Mouse (Mus musculus): ENCODE data around the gene Actrt2. TPM values are rescaled to one million over a fixed set of nuclear protein-coding genes. Genes with fewer than 3 reads are reported as not detected.

Actrt2 gene
- polyA plus RNA-seq, 1 experiment from 2014 or later, result not detected

- 47% methylated on average over 8 of the region's 8 CpGs for WGBS
- Histone ChIP-seq H3K4me2 (ENCODE audit: low read length) (no peak overlapping the region), H3K27ac (replicated peaks in 1 of 2; ENCODE audit: control insufficient read depth in 1 of 2, insufficient read depth in 1 of 2, low read depth in 2 of 2, low read length in 2 of 2) (no peak overlapping the region), H3K36me3 (ENCODE audit: control insufficient read depth, insufficient read depth, low read length) (no peaks in the 10 kb centered on the region), H3K4me1 (ENCODE audit: control insufficient read depth in 2 of 2, insufficient read depth in 2 of 2, low read length in 2 of 2) (peaks cover 25 to 36% of the 10 kb centered on the region in 2 experiments), H3K27me3 (ENCODE audit: control insufficient read depth, insufficient read depth, low read length) (no peaks in the 10 kb centered on the region), H3K9me3 (ENCODE audit: control insufficient read depth, low read length) (no peaks in the 10 kb centered on the region), H3K4me3 (ENCODE audit: control insufficient read depth in 1 of 2, insufficient read depth in 1 of 2, low read depth in 1 of 2, low read length in 2 of 2) (no peak overlapping the region), H3K9ac (ENCODE audit: low read length) (no peak overlapping the region)
- no peak for ATAC-seq (ENCODE audit: insufficient number of reproducible peaks, insufficient read depth, low FRiP score, low read depth)
Measured at GRCm38 (mm10) chr4:154699236-154699635, 31.6 kb upstream of the Actrt2 start.

DNA sequence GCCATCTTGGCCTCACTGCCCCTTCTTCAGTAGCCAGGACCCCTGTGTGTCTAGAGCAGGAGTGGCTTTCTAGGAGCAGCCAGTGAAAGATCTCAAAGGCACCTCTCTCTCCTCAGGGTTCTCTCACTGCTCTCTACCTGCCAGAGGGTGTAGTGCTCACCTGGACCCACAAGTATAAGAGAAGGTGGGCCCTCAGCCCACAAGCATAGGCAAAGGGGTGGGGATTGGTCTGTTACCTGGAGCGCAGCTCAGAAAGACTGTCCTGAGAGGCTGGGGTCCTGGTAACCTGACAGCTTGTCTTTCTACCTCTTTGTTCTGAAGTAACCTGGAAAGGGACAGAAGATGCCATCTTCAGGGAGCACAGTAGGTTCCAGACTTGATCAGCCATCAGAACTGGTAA lies 31.0 kb upstream of the Actrt2 start:
- Histone ChIP-seq H3K27me3 (ENCODE audit: control insufficient read depth, insufficient read depth, low read length) (no peaks in the 10 kb centered on the region), H3K9ac (ENCODE audit: low read length) (no peak overlapping the region), H3K4me2 (ENCODE audit: low read length) (no peak overlapping the region), H3K4me1 (ENCODE audit: control insufficient read depth in 2 of 2, insufficient read depth in 2 of 2, low read length in 2 of 2) (peaks cover 25 to 36% of the 10 kb centered on the region in 2 experiments), H3K36me3 (ENCODE audit: control insufficient read depth, insufficient read depth, low read length) (no peaks in the 10 kb centered on the region), H3K9me3 (ENCODE audit: control insufficient read depth, low read length) (no peaks in the 10 kb centered on the region), H3K27ac (replicated peaks in 1 of 2; ENCODE audit: control insufficient read depth in 1 of 2, insufficient read depth in 1 of 2, low read depth in 2 of 2, low read length in 2 of 2) (no peak overlapping the region), H3K4me3 (ENCODE audit: control insufficient read depth in 1 of 2, insufficient read depth in 1 of 2, low read depth in 1 of 2, low read length in 2 of 2) (no peak overlapping the region)
- ATAC-seq (ENCODE audit: insufficient number of reproducible peaks, insufficient read depth, low FRiP score, low read depth), result no peak
- WGBS, result 100% methylated on average over 1 of the region's 1 CpGs

- no peak for ATAC-seq (ENCODE audit: insufficient number of reproducible peaks, insufficient read depth, low FRiP score, low read depth)
- H3K4me3 ChIP-seq (ENCODE audit: control insufficient read depth in 1 of 2, insufficient read depth in 1 of 2, low read depth in 1 of 2, low read length in 2 of 2), result no peak overlapping the region
- H3K9ac ChIP-seq (ENCODE audit: low read length), result no peak overlapping the region
- peaks cover 25 to 36% of the 10 kb centered on the region in 2 experiments for H3K4me1 ChIP-seq (ENCODE audit: control insufficient read depth in 2 of 2, insufficient read depth in 2 of 2, low read length in 2 of 2)
- H3K4me2 ChIP-seq (ENCODE audit: low read length), result no peak overlapping the region
- H3K27ac ChIP-seq (replicated peaks in 1 of 2; ENCODE audit: control insufficient read depth in 1 of 2, insufficient read depth in 1 of 2, low read depth in 2 of 2, low read length in 2 of 2), result no peak overlapping the region
- 90% methylated on average over 16 of the region's 16 CpGs for WGBS
- no peaks in the 10 kb centered on the region for H3K36me3 ChIP-seq (ENCODE audit: control insufficient read depth, insufficient read depth, low read length)
- H3K27me3 ChIP-seq (ENCODE audit: control insufficient read depth, insufficient read depth, low read length), result no peaks in the 10 kb centered on the region
- no peaks in the 10 kb centered on the region for H3K9me3 ChIP-seq (ENCODE audit: control insufficient read depth, low read length)
Measured at GRCm38 (mm10) chr4:154698021-154698590, 30.4 kb upstream of the Actrt2 start.

GRCm38 (mm10) chr4:154697476-154697875 lies 29.8 kb upstream of the Actrt2 start:
- Histone ChIP-seq H3K9me3 (ENCODE audit: control insufficient read depth, low read length) (no peaks in the 10 kb centered on the region), H3K4me3 (ENCODE audit: control insufficient read depth in 1 of 2, insufficient read depth in 1 of 2, low read depth in 1 of 2, low read length in 2 of 2) (no peak overlapping the region), H3K27ac (replicated peaks in 1 of 2; ENCODE audit: control insufficient read depth in 1 of 2, insufficient read depth in 1 of 2, low read depth in 2 of 2, low read length in 2 of 2) (no peak overlapping the region), H3K9ac (ENCODE audit: low read length) (no peak overlapping the region), H3K4me2 (ENCODE audit: low read length) (no peak overlapping the region), H3K4me1 (ENCODE audit: control insufficient read depth in 2 of 2, insufficient read depth in 2 of 2, low read length in 2 of 2) (peaks cover 25 to 36% of the 10 kb centered on the region in 2 experiments), H3K36me3 (ENCODE audit: control insufficient read depth, insufficient read depth, low read length) (no peaks in the 10 kb centered on the region), H3K27me3 (ENCODE audit: control insufficient read depth, insufficient read depth, low read length) (no peaks in the 10 kb centered on the region)
- WGBS, result 81% methylated on average over 5 of the region's 5 CpGs
- no peak for ATAC-seq (ENCODE audit: insufficient number of reproducible peaks, insufficient read depth, low FRiP score, low read depth)

- Histone ChIP-seq H3K9ac (ENCODE audit: low read length) (no peak overlapping the region), H3K27ac (replicated peaks in 1 of 2; ENCODE audit: control insufficient read depth in 1 of 2, insufficient read depth in 1 of 2, low read depth in 2 of 2, low read length in 2 of 2) (no peak overlapping the region), H3K9me3 (ENCODE audit: control insufficient read depth, low read length) (no peaks in the 10 kb centered on the region), H3K36me3 (ENCODE audit: control insufficient read depth, insufficient read depth, low read length) (no peaks in the 10 kb centered on the region), H3K4me2 (ENCODE audit: low read length) (no peak overlapping the region), H3K4me1 (ENCODE audit: control insufficient read depth in 2 of 2, insufficient read depth in 2 of 2, low read length in 2 of 2) (peaks cover 25 to 36% of the 10 kb centered on the region in 2 experiments), H3K4me3 (ENCODE audit: control insufficient read depth in 1 of 2, insufficient read depth in 1 of 2, low read depth in 1 of 2, low read length in 2 of 2) (no peak overlapping the region), H3K27me3 (ENCODE audit: control insufficient read depth, insufficient read depth, low read length) (no peaks in the 10 kb centered on the region)
- ATAC-seq (ENCODE audit: insufficient number of reproducible peaks, insufficient read depth, low FRiP score, low read depth), result no peak
- WGBS, result 67% methylated on average over 5 of the region's 5 CpGs
Measured at GRCm38 (mm10) chr4:154696552-154696951, 28.9 kb upstream of the Actrt2 start.

GRCm38 (mm10) chr4:154696146-154696545 lies 28.5 kb upstream of the Actrt2 start:
- no peaks in the 10 kb centered on the region for H3K36me3 ChIP-seq (ENCODE audit: control insufficient read depth, insufficient read depth, low read length)
- no peaks in the 10 kb centered on the region for H3K9me3 ChIP-seq (ENCODE audit: control insufficient read depth, low read length)
- H3K27me3 ChIP-seq (ENCODE audit: control insufficient read depth, insufficient read depth, low read length), result no peaks in the 10 kb centered on the region
- H3K4me1 ChIP-seq (ENCODE audit: control insufficient read depth in 2 of 2, insufficient read depth in 2 of 2, low read length in 2 of 2), result peaks cover 22 to 32% of the 10 kb centered on the region in 2 experiments
- H3K4me2 ChIP-seq (ENCODE audit: low read length), result no peak overlapping the region
- H3K27ac ChIP-seq (replicated peaks in 1 of 2; ENCODE audit: control insufficient read depth in 1 of 2, insufficient read depth in 1 of 2, low read depth in 2 of 2, low read length in 2 of 2), result no peak overlapping the region
- no peak overlapping the region for H3K9ac ChIP-seq (ENCODE audit: low read length)
- no peak overlapping the region for H3K4me3 ChIP-seq (ENCODE audit: control insufficient read depth in 1 of 2, insufficient read depth in 1 of 2, low read depth in 1 of 2, low read length in 2 of 2)
- no peak for ATAC-seq (ENCODE audit: insufficient number of reproducible peaks, insufficient read depth, low FRiP score, low read depth)
- 10% methylated on average over 4 of the region's 4 CpGs for WGBS

DNA sequence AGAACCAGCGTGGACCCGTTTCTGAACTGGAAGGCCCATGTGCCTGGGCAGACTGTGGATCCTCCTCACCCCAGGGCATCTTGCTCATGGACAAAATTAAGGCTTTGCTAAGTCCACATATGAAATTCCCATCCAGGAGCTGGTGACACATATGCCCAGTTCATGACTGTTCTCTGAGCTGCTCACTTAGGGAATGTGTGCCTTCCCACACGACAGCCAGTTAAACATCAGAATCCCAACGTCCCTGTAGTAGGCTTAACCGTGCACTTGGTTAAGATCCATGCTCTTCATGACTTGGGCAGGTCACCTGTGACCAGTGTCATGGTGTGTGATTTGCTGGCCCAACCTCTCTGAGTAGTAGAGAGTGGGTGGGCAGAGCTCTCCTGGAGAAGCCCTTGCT lies 26.7 kb upstream of the Actrt2 start:
- Histone ChIP-seq H3K4me3 (ENCODE audit: control insufficient read depth in 1 of 2, insufficient read depth in 1 of 2, low read depth in 1 of 2, low read length in 2 of 2) (no peak overlapping the region), H3K4me1 (ENCODE audit: control insufficient read depth in 2 of 2, insufficient read depth in 2 of 2, low read length in 2 of 2) (peaks cover 10 to 14% of the 10 kb centered on the region in 2 experiments), H3K36me3 (ENCODE audit: control insufficient read depth, insufficient read depth, low read length) (no peaks in the 10 kb centered on the region), H3K27me3 (ENCODE audit: control insufficient read depth, insufficient read depth, low read length) (no peaks in the 10 kb centered on the region), H3K9me3 (ENCODE audit: control insufficient read depth, low read length) (no peaks in the 10 kb centered on the region), H3K9ac (ENCODE audit: low read length) (no peak overlapping the region), H3K27ac (replicated peaks in 1 of 2; ENCODE audit: control insufficient read depth in 1 of 2, insufficient read depth in 1 of 2, low read depth in 2 of 2, low read length in 2 of 2) (no peak overlapping the region), H3K4me2 (ENCODE audit: low read length) (no peak overlapping the region)
- 85% methylated on average over 5 of the region's 5 CpGs for WGBS
- no peak for ATAC-seq (ENCODE audit: insufficient number of reproducible peaks, insufficient read depth, low FRiP score, low read depth)

- H3K4me2 ChIP-seq (ENCODE audit: low read length), result no peak overlapping the region
- H3K4me3 ChIP-seq (ENCODE audit: control insufficient read depth in 1 of 2, insufficient read depth in 1 of 2, low read depth in 1 of 2, low read length in 2 of 2), result no peak overlapping the region
- no peaks in the 10 kb centered on the region for H3K36me3 ChIP-seq (ENCODE audit: control insufficient read depth, insufficient read depth, low read length)
- no peak overlapping the region for H3K9ac ChIP-seq (ENCODE audit: low read length)
- H3K27ac ChIP-seq (replicated peaks in 1 of 2; ENCODE audit: control insufficient read depth in 1 of 2, insufficient read depth in 1 of 2, low read depth in 2 of 2, low read length in 2 of 2), result no peak overlapping the region
- no peak for ATAC-seq (ENCODE audit: insufficient number of reproducible peaks, insufficient read depth, low FRiP score, low read depth)
- no peaks in the 10 kb centered on the region for H3K9me3 ChIP-seq (ENCODE audit: control insufficient read depth, low read length)
- WGBS, result 76% methylated on average over 20 of the region's 20 CpGs
- peaks cover 7 to 10% of the 10 kb centered on the region in 2 experiments for H3K4me1 ChIP-seq (ENCODE audit: control insufficient read depth in 2 of 2, insufficient read depth in 2 of 2, low read length in 2 of 2)
- H3K27me3 ChIP-seq (ENCODE audit: control insufficient read depth, insufficient read depth, low read length), result no peaks in the 10 kb centered on the region
Measured at GRCm38 (mm10) chr4:154693348-154694015, 25.8 kb upstream of the Actrt2 start.
